Mouse (Mus musculus) hindbrain, embryonic 13.5 days (tissue): ENCODE measurements around the gene Vasn. TPM values are rescaled to one million over a fixed set of nuclear protein-coding genes. Genes with fewer than 3 reads are reported as not detected.

Experiments used
- ATAC-seq: fragments of 200-750 bp; cut with Nextera tagmentation; 2 replicates; pipeline ENCODE4 v1.8.0; 2017; ENCODE audit warnings: moderate TSS enrichment; ENCODE audit not compliant: low FRiP score
- H3K27ac ChIP-seq: fragments of 300-500 bp; sonication (generic); 2 replicates; pipeline ENCODE4 v1.5.1; 2015; ENCODE audit warnings: inconsistent platforms, mild to moderate bottlenecking, moderate library complexity
- H3K27me3 ChIP-seq: fragments of 300-500 bp; sonication (generic); 2 replicates; pipeline ENCODE4 v1.6.1; 2015; ENCODE audit warnings: mild to moderate bottlenecking, inconsistent platforms
- H3K36me3 ChIP-seq: fragments of 300-500 bp; sonication (generic); 2 replicates; pipeline ENCODE4 v1.6.1; 2015; ENCODE audit warnings: mild to moderate bottlenecking, inconsistent platforms
- H3K4me1 ChIP-seq: fragments of 300-500 bp; sonication (generic); replicated peaks from 2 replicates; pipeline ENCODE4 v1.6.1; 2015; ENCODE audit warnings: inconsistent platforms
- H3K4me2 ChIP-seq: fragments of 300-500 bp; sonication (generic); 2 replicates; pipeline ENCODE4 v1.6.1; 2015; ENCODE audit warnings: inconsistent platforms, mild to moderate bottlenecking, moderate library complexity
- H3K4me3 ChIP-seq: fragments of 300-500 bp; sonication (generic); 2 replicates; pipeline ENCODE4 v1.5.1; 2015; ENCODE audit warnings: mild to moderate bottlenecking, inconsistent platforms
- H3K9ac ChIP-seq: fragments of 300-500 bp; sonication (generic); 2 replicates; pipeline ENCODE4 v1.6.1; 2015; ENCODE audit warnings: mild to moderate bottlenecking, inconsistent platforms
- H3K9me3 ChIP-seq: fragments of 300-500 bp; sonication (generic); 2 replicates; pipeline ENCODE4 v1.6.1; 2016; ENCODE audit warnings: inconsistent platforms
- WGBS: fragments of 180-500 bp; shearing (Covaris S2); methylation state at CpG from one replicate; pipeline ENCODE4 v1.1.7; 2015; 5-methylcytosine and 5-hydroxymethylcytosine counted together
- polyA plus RNA-seq: library from polyadenylated mRNA; unstranded; fragments of >200 nt; fragmentation: Nextera tagmentation; extraction: Ambion mirVana; gene quantifications from 2 replicates; pipeline ENCODE4 v1.2.1, GENCODE M21; 2015

Vasn gene
- polyA plus RNA-seq, 1 experiment from 2014 or later: 6.3 TPM

GRCm38 (mm10) chr16:4648416-4649023 lies 8.8 kb downstream of the Vasn start:
- H3K36me3 ChIP-seq: peaks cover 57% of the 10 kb centered on the region
- no peaks in the 10 kb centered on the region for H3K27me3 ChIP-seq
- H3K4me1 ChIP-seq: peaks cover 39% of the 10 kb centered on the region
- no peak overlapping the region for H3K4me3 ChIP-seq
- no peaks in the 10 kb centered on the region for H3K9me3 ChIP-seq
- no peak overlapping the region for H3K27ac ChIP-seq
- H3K4me2 ChIP-seq: no peak overlapping the region
- no peak for ATAC-seq
- WGBS: 85% methylated on average over 28 of the region's 28 CpGs
- no peak overlapping the region for H3K9ac ChIP-seq

- Histone ChIP-seq H3K27ac (no peak overlapping the region), H3K9me3 (no peaks in the 10 kb centered on the region), H3K27me3 (no peaks in the 10 kb centered on the region), H3K9ac (no peak overlapping the region), H3K4me1 (peaks cover 32% of the 10 kb centered on the region), H3K4me3 (no peak overlapping the region), H3K36me3 (peaks cover 62% of the 10 kb centered on the region), H3K4me2 (no peak overlapping the region)
- WGBS: 87% methylated on average over 5 of the region's 5 CpGs
- ATAC-seq: no peak
Measured at GRCm38 (mm10) chr16:4649211-4649610, 9.5 kb downstream of the Vasn start.

- ATAC-seq: no peak
- H3K4me1 ChIP-seq: peaks cover 28% of the 10 kb centered on the region
- 91% methylated on average over 11 of the region's 11 CpGs for WGBS
- H3K9ac ChIP-seq: no peak overlapping the region
- no peak overlapping the region for H3K4me2 ChIP-seq
- H3K27ac ChIP-seq: no peak overlapping the region
- no peaks in the 10 kb centered on the region for H3K9me3 ChIP-seq
- no peak overlapping the region for H3K4me3 ChIP-seq
- H3K36me3 ChIP-seq: peaks cover 67% of the 10 kb centered on the region
- H3K27me3 ChIP-seq: no peaks in the 10 kb centered on the region
Measured at GRCm38 (mm10) chr16:4649692-4650091, 10.0 kb downstream of the Vasn start.

- H3K4me3 ChIP-seq: no peak overlapping the region
- 86% methylated on average over 3 of the region's 3 CpGs for WGBS
- no peak overlapping the region for H3K27ac ChIP-seq
- no peaks in the 10 kb centered on the region for H3K27me3 ChIP-seq
- peaks cover 26% of the 10 kb centered on the region for H3K4me1 ChIP-seq
- ATAC-seq: no peak
- H3K4me2 ChIP-seq: no peak overlapping the region
- H3K36me3 ChIP-seq: peaks cover 71% of the 10 kb centered on the region
- no peak overlapping the region for H3K9ac ChIP-seq
- H3K9me3 ChIP-seq: no peaks in the 10 kb centered on the region
Measured at GRCm38 (mm10) chr16:4650161-4650560, 10.4 kb downstream of the Vasn start.

- no peak overlapping the region for H3K4me3 ChIP-seq
- H3K27me3 ChIP-seq: no peaks in the 10 kb centered on the region
- 86% methylated on average over 1 of the region's 1 CpGs for WGBS
- H3K4me1 ChIP-seq: peaks cover 33% of the 10 kb centered on the region
- H3K4me2 ChIP-seq: no peak overlapping the region
- ATAC-seq: no peak
- no peak overlapping the region for H3K27ac ChIP-seq
- H3K36me3 ChIP-seq: peaks cover 80% of the 10 kb centered on the region
- H3K9me3 ChIP-seq: no peaks in the 10 kb centered on the region
- H3K9ac ChIP-seq: no peak overlapping the region
Measured at GRCm38 (mm10) chr16:4651081-4651480, 11.3 kb downstream of the Vasn start.

- Histone ChIP-seq H3K4me3 (no peak overlapping the region), H3K4me2 (no peak overlapping the region), H3K9me3 (no peaks in the 10 kb centered on the region), H3K4me1 (peaks cover 32% of the 10 kb centered on the region), H3K27ac (no peak overlapping the region), H3K36me3 (peaks cover 82% of the 10 kb centered on the region), H3K27me3 (no peaks in the 10 kb centered on the region), H3K9ac (no peak overlapping the region)
- ATAC-seq: no peak
- WGBS: 70% methylated on average over 7 of the region's 7 CpGs
Measured at GRCm38 (mm10) chr16:4651624-4652023, 11.9 kb downstream of the Vasn start.

GRCm38 (mm10) chr16:4652707-4653416 lies 13.1 kb downstream of the Vasn start:
- 80% methylated on average over 4 of the region's 4 CpGs for WGBS
- Histone ChIP-seq H3K27ac (no peak overlapping the region), H3K9me3 (no peaks in the 10 kb centered on the region), H3K9ac (no peak overlapping the region), H3K36me3 (peaks cover 79% of the 10 kb centered on the region), H3K4me2 (no peak overlapping the region), H3K4me1 (peaks cover 20% of the 10 kb centered on the region; the same call in 1 of the 2 replicates), H3K27me3 (no peaks in the 10 kb centered on the region), H3K4me3 (no peak overlapping the region)
- ATAC-seq: no peak

GRCm38 (mm10) chr16:4654706-4655105 lies 15.0 kb downstream of the Vasn start:
- no peak overlapping the region for H3K4me3 ChIP-seq
- peaks cover 61% of the 10 kb centered on the region for H3K36me3 ChIP-seq
- no peak overlapping the region for H3K9ac ChIP-seq
- H3K4me1 ChIP-seq: peaks cover 26% of the 10 kb centered on the region
- H3K27ac ChIP-seq: no peak overlapping the region
- H3K9me3 ChIP-seq: no peaks in the 10 kb centered on the region
- no peak overlapping the region for H3K4me2 ChIP-seq
- no peaks in the 10 kb centered on the region for H3K27me3 ChIP-seq
- no peak for ATAC-seq
- 86% methylated on average over 10 of the region's 10 CpGs for WGBS

GRCm38 (mm10) chr16:4655251-4655734 lies 15.6 kb downstream of the Vasn start:
- Histone ChIP-seq H3K36me3 (peaks cover 55% of the 10 kb centered on the region), H3K4me1 (peaks cover 26% of the 10 kb centered on the region), H3K9me3 (no peaks in the 10 kb centered on the region), H3K4me2 (no peak overlapping the region), H3K27me3 (no peaks in the 10 kb centered on the region), H3K9ac (no peak overlapping the region), H3K27ac (peak overlapping the region; percentile 5; the same call in 1 of the 2 replicates), H3K4me3 (no peak overlapping the region)
- WGBS: 71% methylated on average over 4 of the region's 4 CpGs
- no peak for ATAC-seq

GRCm38 (mm10) chr16:4655764-4656570 lies 16.2 kb downstream of the Vasn start:
- H3K4me2 ChIP-seq: no peak overlapping the region
- H3K4me1 ChIP-seq: peaks cover 26% of the 10 kb centered on the region
- H3K4me3 ChIP-seq: no peak overlapping the region
- no peaks in the 10 kb centered on the region for H3K27me3 ChIP-seq
- H3K36me3 ChIP-seq: peaks cover 54% of the 10 kb centered on the region
- no peak for ATAC-seq
- peak overlapping the region; percentile 26; the same call in 1 of the 2 replicates for H3K27ac ChIP-seq
- 48% methylated on average over 11 of the region's 11 CpGs for WGBS
- no peak overlapping the region; the same call in 1 of the 2 replicates for H3K9ac ChIP-seq
- H3K9me3 ChIP-seq: no peaks in the 10 kb centered on the region

GRCm38 (mm10) chr16:4656571-4657081 lies 16.9 kb downstream of the Vasn start:
- Histone ChIP-seq H3K4me2 (no peak overlapping the region), H3K36me3 (peaks cover 54% of the 10 kb centered on the region), H3K27ac (peak overlapping the region; percentile 26; the same call in 1 of the 2 replicates), H3K27me3 (no peaks in the 10 kb centered on the region), H3K4me3 (no peak overlapping the region), H3K4me1 (peaks cover 22% of the 10 kb centered on the region), H3K9ac (no peak overlapping the region), H3K9me3 (no peaks in the 10 kb centered on the region)
- no peak for ATAC-seq
- 72% methylated on average over 9 of the region's 9 CpGs for WGBS

GRCm38 (mm10) chr16:4658781-4659245 lies 19.1 kb downstream of the Vasn start:
- Histone ChIP-seq H3K9me3 (no peaks in the 10 kb centered on the region), H3K4me1 (peaks cover 18% of the 10 kb centered on the region), H3K27ac (peak overlapping the region; percentile 40), H3K27me3 (no peaks in the 10 kb centered on the region), H3K9ac (0 out of 2 replicates have a peak overlapping the region, but pooled peaks have one; percentile 11), H3K4me3 (no peak overlapping the region), H3K4me2 (no peak overlapping the region), H3K36me3 (peaks cover 47% of the 10 kb centered on the region)
- 32% methylated on average over 11 of the region's 11 CpGs for WGBS
- peak; percentile 73 for ATAC-seq
